Mouse (Mus musculus) liver, postnatal 0 days (tissue): ENCODE data around the gene Ccno.

Experiments
- CTCF ChIP-seq: sonication (generic); IDR thresholded peaks from 2 replicates; pipeline ENCODE4 v1.5.1; 2016; ENCODE audit warnings: antibody characterized with exemption, low read depth
- EP300 ChIP-seq: IDR thresholded peaks from 2 replicates; pipeline ENCODE4 v1.6.1; 2016; ENCODE audit warnings: antibody characterized with exemption, low read depth, mild to moderate bottlenecking

GRCm38 (mm10) chr13:112994191-112994590 lies 6.6 kb downstream of the Ccno start:
- TF ChIP-seq CTCF: peak; percentile 82
- TF ChIP-seq EP300: no peak
